Comparison of ENCODE assay signal across 8 mouse cellular contexts in the genomic region with DNA sequence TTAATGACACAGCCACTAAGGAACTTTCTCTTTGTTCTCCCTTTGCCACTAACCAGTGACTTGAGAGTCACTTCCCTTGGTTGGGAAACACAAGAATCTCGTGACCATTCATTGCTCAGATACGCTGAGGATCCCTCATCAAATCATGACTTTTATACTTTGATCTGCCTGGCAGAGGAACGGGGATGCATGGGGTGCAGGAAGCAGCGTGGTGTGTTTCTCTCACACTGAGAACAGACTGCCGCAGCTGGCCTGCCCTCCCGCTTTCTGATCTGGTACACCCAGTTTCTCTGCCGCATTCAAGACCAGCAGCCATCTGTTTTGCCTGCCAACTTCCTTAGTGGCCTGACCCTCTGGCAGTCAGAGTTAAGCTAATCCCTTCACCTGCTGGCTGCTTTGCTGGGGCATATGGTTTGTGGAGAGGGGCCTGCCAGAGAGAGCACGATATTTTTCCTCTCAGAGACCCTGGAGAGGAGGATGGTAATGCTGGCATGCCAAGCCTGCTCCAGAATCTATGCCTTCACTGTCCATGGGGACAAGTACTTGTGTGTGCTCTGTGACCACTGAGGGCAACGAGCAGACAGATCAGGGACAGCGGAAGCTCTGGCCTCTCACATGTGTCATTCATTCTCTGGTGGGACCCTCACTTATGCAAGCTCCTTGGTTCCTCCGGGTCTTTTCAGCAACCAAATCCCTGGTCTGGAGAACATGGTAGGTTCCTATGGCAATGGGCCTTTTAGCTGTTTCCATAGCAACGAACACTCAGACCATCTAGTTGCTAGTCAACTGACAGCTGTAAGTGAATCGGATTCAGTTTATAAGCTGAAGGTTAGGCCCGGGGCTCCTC. TPM values are rescaled to one million over a fixed set of nuclear protein-coding genes. Genes with fewer than 3 reads are reported as not detected.
DNase-seq lines count a peak whose midpoint lies in the region; ATAC-seq and TF ChIP-seq lines count a peak whose summit lies in the region.

No protein-coding gene starts in this region.

- H3K4me2 ChIP-seq in kidney, embryonic 16.5 days (replicated peaks; ENCODE audit: low read depth, low read length): no peak overlapping the region

- no peak overlapping the region for H3K9ac ChIP-seq in kidney, embryonic 16.5 days (replicated peaks; ENCODE audit: low read length)

- H3K27me3 ChIP-seq in embryonic facial prominence, embryonic 10.5 days (replicated peaks; ENCODE audit: low read depth, poor library complexity, severe bottlenecking): no peaks in the 10 kb centered on the region
- peaks cover 10% of the 10 kb centered on the region; the same call in 1 of the 2 replicates for H3K27me3 ChIP-seq in kidney, embryonic 16.5 days (ENCODE audit: insufficient read depth, low read length)

- H3K36me3 ChIP-seq in embryonic facial prominence, embryonic 10.5 days (replicated peaks): peaks cover 35% of the 10 kb centered on the region
- peaks cover 18% of the 10 kb centered on the region for H3K36me3 ChIP-seq in kidney, embryonic 16.5 days (ENCODE audit: insufficient read depth, low read length)

- H3K4me3 ChIP-seq in embryonic facial prominence, embryonic 10.5 days: no peak overlapping the region
- H3K4me3 ChIP-seq in layer of hippocampus, adult 2 months: 0 out of 2 replicates have a peak overlapping the region, but pooled peaks have one; percentile 15
- H3K4me3 ChIP-seq in kidney, embryonic 16.5 days (ENCODE audit: low read length): no peak overlapping the region

- H3K27ac ChIP-seq in embryonic facial prominence, embryonic 10.5 days (replicated peaks): peak overlapping the region; percentile 48; the same call in 1 of the 2 replicates
- H3K27ac ChIP-seq in layer of hippocampus, adult 2 months: peak overlapping the region; percentile 75
- H3K27ac ChIP-seq in kidney, embryonic 16.5 days (ENCODE audit: low read length): no peak overlapping the region

- no peak for TF ChIP-seq CTCF in layer of hippocampus, adult 2 months (conservative IDR thresholded peaks at IDR 0.05)

- peak; percentile 54 for ATAC-seq in monocyte, adult 5-6 weeks (replicated peaks; ENCODE audit: insufficient number of reproducible peaks, low FRiP score, low TSS enrichment, poor library complexity, severe bottlenecking)
- no peak for ATAC-seq in kidney, embryonic 16.5 days (ENCODE audit: low FRiP score, low TSS enrichment)

- H3K9me3 ChIP-seq in embryonic facial prominence, embryonic 10.5 days: no peaks in the 10 kb centered on the region
- H3K9me3 ChIP-seq in kidney, embryonic 16.5 days (ENCODE audit: low read length): no peaks in the 10 kb centered on the region

- intact Hi-C loops in heart, postnatal 10 days (cut with DNase I): no loop called here

- H3K4me1 ChIP-seq in embryonic facial prominence, embryonic 10.5 days: peaks cover 17% of the 10 kb centered on the region
- no peaks in the 10 kb centered on the region for H3K4me1 ChIP-seq in kidney, embryonic 16.5 days (ENCODE audit: insufficient read depth, low read length)

- peak; percentile 37 for DNase-seq in right cerebral cortex, postnatal 4 days
- DNase-seq in right cerebral cortex, adult 2 months (ENCODE audit: low spot score in 2 of 2): no peak
- DNase-seq in embryonic facial prominence, embryonic 10.5 days (ENCODE audit: low spot score): no peak
- DNase-seq in layer of hippocampus, adult 2 months (ENCODE audit: low spot score in 2 of 2): peak in 1 of 2 experiments; percentile 27
- no peak for DNase-seq in frontal cortex, postnatal 25 days (ENCODE audit: low spot score in 2 of 2)
- DNase-seq in heart, postnatal 10 days: no peak

- WGBS in embryonic facial prominence, embryonic 10.5 days: 52% methylated on average over 14 of the region's 14 CpGs
- 44% methylated on average over 14 of the region's 14 CpGs for WGBS in kidney, embryonic 16.5 days

RNA-seq across cellular contexts. Expression of a gene that starts 20.6 kb away (rescaled TPM):
- 62.8 and 64.4 TPM in 2 replicates for polyA plus RNA-seq in embryonic facial prominence, embryonic 10.5 days (2016; fragmentation: Nextera tagmentation; extraction: Ambion mirVana)
- total RNA-seq in layer of hippocampus, adult 2 months (2021): 10 to 100 TPM; 25.9 to 28.2 TPM
- 69.6 to 85.5 TPM (median 78.1 TPM) in 3 replicates for total RNA-seq in monocyte, adult 5-6 weeks (2017)
- polyA plus RNA-seq in kidney, embryonic 16.5 days (2015; fragmentation: Nextera tagmentation; extraction: Ambion mirVana): 65.4 and 69.8 TPM in 2 replicates
- total RNA-seq in heart, postnatal 10 days (2021): 10 to 100 TPM; 38.8 to 41.4 TPM

RNA-seq across cellular contexts. Expression of a gene that starts 20.7 kb away (rescaled TPM):
- 135 and 141 TPM in 2 replicates for polyA plus RNA-seq in embryonic facial prominence, embryonic 10.5 days (2016; fragmentation: Nextera tagmentation; extraction: Ambion mirVana)
- total RNA-seq in layer of hippocampus, adult 2 months (2021): 10 to 100 TPM; 51.6 to 64.3 TPM
- 25.3 to 50.1 TPM (median 44.7 TPM) in 3 replicates for total RNA-seq in monocyte, adult 5-6 weeks (2017)
- polyA plus RNA-seq in kidney, embryonic 16.5 days (2015; fragmentation: Nextera tagmentation; extraction: Ambion mirVana): 148 and 150 TPM in 2 replicates
- total RNA-seq in heart, postnatal 10 days (2021): 10 to 100 TPM; 71.1 to 76.2 TPM

RNA-seq across cellular contexts. Expression of a gene that starts 53.7 kb away (rescaled TPM):
- not detected in 2 replicates for polyA plus RNA-seq in embryonic facial prominence, embryonic 10.5 days (2016; fragmentation: Nextera tagmentation; extraction: Ambion mirVana)
- total RNA-seq in layer of hippocampus, adult 2 months (2021): 1 to 10 TPM; 7.4 to 8.7 TPM
- not detected in 3 replicates for total RNA-seq in monocyte, adult 5-6 weeks (2017)
- polyA plus RNA-seq in kidney, embryonic 16.5 days (2015; fragmentation: Nextera tagmentation; extraction: Ambion mirVana): 0.06 and 0.09 TPM in 2 replicates
- not detected for total RNA-seq in heart, postnatal 10 days (2021)
